In genomic region chr1:158489521-158490021, GRCm38 (mm10) we compare ENCODE assay signal across 9 mouse cellular contexts.
DNase-seq lines count a peak whose midpoint lies in the region; ATAC-seq lines count a peak whose summit lies in the region.
"Had no signal": no experiment of that assay in that cellular context is flagged by ENCODE, and none has a peak within 500 bp of the region (broad histone marks: within the 10 kb centered on the region; RNA-seq: fewer than 3 reads in every experiment).

No protein-coding gene starts in this region.

- H3K36me3 ChIP-seq in forebrain, embryonic 16.5 days (ENCODE audit: control insufficient read depth, insufficient read depth) = no peaks in the 10 kb centered on the region
- H3K36me3 ChIP-seq in neural tube, embryonic 13.5 days = no peaks in the 10 kb centered on the region
- H3K36me3 ChIP-seq: limb, embryonic 12.5 days had no signal

- WGBS in forebrain, embryonic 16.5 days = 12% methylated on average over 4 of the region's 4 CpGs
- 21% methylated on average over 4 of the region's 4 CpGs for WGBS in neural tube, embryonic 13.5 days

- H3K4me2 ChIP-seq in forebrain, embryonic 16.5 days (ENCODE audit: low read length) = no peak overlapping the region
- no peak overlapping the region for H3K4me2 ChIP-seq in neural tube, embryonic 13.5 days
- H3K4me2 ChIP-seq: limb, embryonic 12.5 days had no signal

- H3K27me3 ChIP-seq in forebrain, embryonic 16.5 days (replicated peaks; ENCODE audit: control insufficient read depth, insufficient read depth, low read length) = no peaks in the 10 kb centered on the region
- H3K27me3 ChIP-seq in neural tube, embryonic 13.5 days = no peaks in the 10 kb centered on the region
- H3K27me3 ChIP-seq: limb, embryonic 12.5 days had no signal

- H3K9me3 ChIP-seq in forebrain, embryonic 16.5 days (ENCODE audit: control insufficient read depth, low read length) = no peaks in the 10 kb centered on the region
- no peaks in the 10 kb centered on the region for H3K9me3 ChIP-seq in neural tube, embryonic 13.5 days
- H3K9me3 ChIP-seq: limb, embryonic 12.5 days had no signal

- no peak overlapping the region for H3K4me3 ChIP-seq in forebrain, embryonic 16.5 days (replicated peaks; ENCODE audit: low read length)
- H3K4me3 ChIP-seq in neural tube, embryonic 13.5 days = no peak overlapping the region
- H3K4me3 ChIP-seq: limb, embryonic 12.5 days had no signal

- peak; percentile 34 to 68 for DNase-seq in adrenal gland, adult (ENCODE audit: inconsistent age in 2 of 2, low spot score in 1 of 2)
- DNase-seq in adrenal gland, adult 18-20 months (ENCODE audit: low spot score in 2 of 2) = no peak
- DNase-seq in adrenal gland, postnatal 10 days = peak; percentile 62
- DNase-seq in T-cell, adult 2 months (ENCODE audit: low spot score) = no peak

- H3K27ac ChIP-seq in forebrain, embryonic 16.5 days (ENCODE audit: low read length) = peak overlapping the region; percentile 68
- peak overlapping the region; percentile 73 for H3K27ac ChIP-seq in neural tube, embryonic 13.5 days (replicated peaks)
- H3K27ac ChIP-seq: limb, embryonic 12.5 days had no signal

- peak; percentile 90 for ATAC-seq in forebrain, embryonic 16.5 days
- peak; percentile 93 for ATAC-seq in neural tube, embryonic 13.5 days (ENCODE audit: low read depth)
- no peak for ATAC-seq in erythroid progenitor cell, adult 5-6 weeks (replicated peaks; ENCODE audit: low FRiP score, poor library complexity, severe bottlenecking)
- ATAC-seq in erythroblast, adult 5-6 weeks (replicated peaks; ENCODE audit: low FRiP score, poor library complexity, severe bottlenecking) = no peak

- H3K9ac ChIP-seq in forebrain, embryonic 16.5 days (replicated peaks; ENCODE audit: low read depth, low read length) = no peak overlapping the region; the same call in 1 of the 2 replicates
- no peak overlapping the region for H3K9ac ChIP-seq in neural tube, embryonic 13.5 days
- H3K9ac ChIP-seq: limb, embryonic 12.5 days had no signal

- peaks cover 15% of the 10 kb centered on the region for H3K4me1 ChIP-seq in forebrain, embryonic 16.5 days (replicated peaks; ENCODE audit: control insufficient read depth, insufficient read depth, low read length)
- H3K4me1 ChIP-seq in neural tube, embryonic 13.5 days (replicated peaks) = peaks cover 28% of the 10 kb centered on the region
- H3K4me1 ChIP-seq: limb, embryonic 12.5 days had no signal

Comparison
In these comparisons a context has a peak if more than half of its experiments do, and no peak if none do; other contexts are left out.
1. DNase-seq: peak in adrenal gland, adult (2 of 2) and adrenal gland, postnatal 10 days (single experiment); none in adrenal gland, adult 18-20 months (0 of 2) and T-cell, adult 2 months (single experiment).
2. ATAC-seq: peak in forebrain, embryonic 16.5 days (single experiment) and neural tube, embryonic 13.5 days (single experiment); none in erythroid progenitor cell, adult 5-6 weeks (single experiment) and erythroblast, adult 5-6 weeks (single experiment).